ENCODE assay signal across 16 mouse cellular contexts in the genomic region with DNA sequence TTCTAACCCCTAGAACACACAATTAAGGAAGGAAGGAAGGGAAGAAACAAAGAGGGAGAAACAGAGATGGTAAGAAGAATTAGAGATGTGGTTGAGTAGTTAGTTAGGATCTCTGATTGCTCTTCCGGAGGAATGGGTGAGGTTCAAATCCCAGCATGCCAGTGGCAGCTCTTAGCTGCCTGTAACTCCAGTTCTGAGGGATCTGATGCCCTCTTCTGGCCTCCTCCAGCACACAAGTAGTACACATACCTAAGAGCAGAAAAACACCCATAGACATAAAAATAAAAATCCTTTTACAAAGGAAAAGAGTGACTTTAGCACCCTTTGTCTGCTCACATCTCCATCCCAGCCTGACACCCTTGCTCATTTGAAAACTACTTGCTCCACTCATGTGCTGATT. TPM values are rescaled to one million over a fixed set of nuclear protein-coding genes. Genes with fewer than 3 reads are reported as not detected.
DNase-seq lines count a peak whose midpoint lies in the region; ATAC-seq lines count a peak whose summit lies in the region.
"Had no signal": no experiment of that assay in that cellular context is flagged by ENCODE, and none has a peak within 500 bp of the region (broad histone marks: within the 10 kb centered on the region; RNA-seq: fewer than 3 reads in every experiment).

No protein-coding gene starts in this region.

- H3K4me1 ChIP-seq in hindbrain, embryonic 10.5 days (replicated peaks) = peaks cover 25% of the 10 kb centered on the region
- peaks cover 33% of the 10 kb centered on the region for H3K4me1 ChIP-seq in hindbrain, embryonic 13.5 days (replicated peaks)
- peaks cover 34% of the 10 kb centered on the region for H3K4me1 ChIP-seq in midbrain, embryonic 15.5 days
- H3K4me1 ChIP-seq in midbrain, embryonic 13.5 days (replicated peaks) = peaks cover 33% of the 10 kb centered on the region
- peaks cover 36% of the 10 kb centered on the region for H3K4me1 ChIP-seq in neural tube, embryonic 15.5 days

- no peak for ATAC-seq in hindbrain, embryonic 13.5 days (ENCODE audit: low FRiP score)
- ATAC-seq in midbrain, embryonic 15.5 days (replicated peaks) = no peak
- no peak for ATAC-seq in midbrain, embryonic 13.5 days
- ATAC-seq in neural tube, embryonic 15.5 days (ENCODE audit: low FRiP score) = no peak

- H3K9ac ChIP-seq in hindbrain, embryonic 13.5 days = no peak overlapping the region; the same call in 1 of the 2 replicates
- no peak overlapping the region for H3K9ac ChIP-seq in midbrain, embryonic 15.5 days
- no peak overlapping the region for H3K9ac ChIP-seq in midbrain, embryonic 13.5 days (replicated peaks)
- H3K9ac ChIP-seq in neural tube, embryonic 15.5 days (replicated peaks) = no peak overlapping the region

- no peak overlapping the region for H3K27ac ChIP-seq in hindbrain, embryonic 10.5 days
- no peak overlapping the region for H3K27ac ChIP-seq in hindbrain, embryonic 13.5 days
- peak overlapping the region; percentile 85; the same call in 1 of the 2 replicates for H3K27ac ChIP-seq in midbrain, embryonic 15.5 days
- no peak overlapping the region for H3K27ac ChIP-seq in midbrain, embryonic 13.5 days
- H3K27ac ChIP-seq in neural tube, embryonic 15.5 days (replicated peaks) = peak overlapping the region; percentile 80; the same call in 1 of the 2 replicates

- DNase-seq in hindbrain, embryonic 10.5 days (ENCODE audit: low spot score) = no peak
- peak; percentile 26 for DNase-seq in R1 (ENCODE audit: low read depth, low spot score)
- DNase-seq in kidney, adult 9 months = no peak
- DNase-seq in gastrocnemius, adult 18-20 months (ENCODE audit: low spot score) = no peak
- DNase-seq: adrenal gland, adult 8-10 months; cerebellum, adult 11 months; embryo, embryonic 11 days; heart, adult 11 months; kidney, postnatal 25 days; lung, adult 18-20 months; right cerebral cortex, adult 18-20 months had no signal

- H3K4me3 ChIP-seq in hindbrain, embryonic 10.5 days = peak overlapping the region; percentile 73; the same call in 1 of the 2 replicates
- H3K4me3 ChIP-seq in hindbrain, embryonic 13.5 days = no peak overlapping the region
- no peak overlapping the region; the same call in 1 of the 2 replicates for H3K4me3 ChIP-seq in midbrain, embryonic 15.5 days
- H3K4me3 ChIP-seq in midbrain, embryonic 13.5 days (replicated peaks) = no peak overlapping the region
- peak overlapping the region; percentile 99; the same call in 1 of the 2 replicates for H3K4me3 ChIP-seq in neural tube, embryonic 15.5 days (replicated peaks)

- H3K4me2 ChIP-seq in hindbrain, embryonic 13.5 days = no peak overlapping the region
- peak overlapping the region; percentile 67; the same call in 1 of the 2 replicates for H3K4me2 ChIP-seq in midbrain, embryonic 15.5 days
- no peak overlapping the region for H3K4me2 ChIP-seq in midbrain, embryonic 13.5 days (replicated peaks)
- peak overlapping the region; percentile 73; the same call in 1 of the 2 replicates for H3K4me2 ChIP-seq in neural tube, embryonic 15.5 days

- WGBS in hindbrain, embryonic 10.5 days = 54% methylated on average over 1 of the region's 1 CpGs
- 50% methylated on average over 1 of the region's 1 CpGs for WGBS in hindbrain, embryonic 13.5 days
- 48% methylated on average over 1 of the region's 1 CpGs for WGBS in midbrain, embryonic 15.5 days
- 39% methylated on average over 1 of the region's 1 CpGs for WGBS in midbrain, embryonic 13.5 days
- 36% methylated on average over 1 of the region's 1 CpGs for WGBS in neural tube, embryonic 15.5 days

- no peaks in the 10 kb centered on the region for H3K36me3 ChIP-seq in hindbrain, embryonic 10.5 days
- H3K36me3 ChIP-seq in hindbrain, embryonic 13.5 days = no peaks in the 10 kb centered on the region
- no peaks in the 10 kb centered on the region for H3K36me3 ChIP-seq in midbrain, embryonic 15.5 days (replicated peaks)
- no peaks in the 10 kb centered on the region for H3K36me3 ChIP-seq in midbrain, embryonic 13.5 days
- no peaks in the 10 kb centered on the region for H3K36me3 ChIP-seq in neural tube, embryonic 15.5 days
- H3K36me3 ChIP-seq: hindbrain, embryonic 15.5 days had no signal

- H3K27me3 ChIP-seq in hindbrain, embryonic 10.5 days (ENCODE audit: insufficient read depth, poor library complexity, severe bottlenecking) = no peaks in the 10 kb centered on the region
- 0 out of 2 replicates have a peak, but pooled peaks cover 3% of the 10 kb centered on the region for H3K27me3 ChIP-seq in hindbrain, embryonic 13.5 days
- H3K27me3 ChIP-seq in midbrain, embryonic 15.5 days (replicated peaks) = peaks cover 3% of the 10 kb centered on the region; the same call in 1 of the 2 replicates
- H3K27me3 ChIP-seq in midbrain, embryonic 13.5 days = 0 out of 2 replicates have a peak, but pooled peaks cover 3% of the 10 kb centered on the region
- peaks cover 5% of the 10 kb centered on the region; the same call in 1 of the 2 replicates for H3K27me3 ChIP-seq in neural tube, embryonic 15.5 days (replicated peaks)
- H3K27me3 ChIP-seq: hindbrain, embryonic 15.5 days had no signal

- no peaks in the 10 kb centered on the region for H3K9me3 ChIP-seq in hindbrain, embryonic 10.5 days
- H3K9me3 ChIP-seq in hindbrain, embryonic 13.5 days = no peaks in the 10 kb centered on the region
- no peaks in the 10 kb centered on the region for H3K9me3 ChIP-seq in midbrain, embryonic 15.5 days
- no peaks in the 10 kb centered on the region for H3K9me3 ChIP-seq in midbrain, embryonic 13.5 days
- H3K9me3 ChIP-seq in neural tube, embryonic 15.5 days (replicated peaks) = no peaks in the 10 kb centered on the region
- H3K9me3 ChIP-seq: hindbrain, embryonic 15.5 days had no signal

RNA-seq across cellular contexts. Expression of a gene that starts 1.1 kb away (rescaled TPM):
- 17.4 and 18.7 TPM in 2 replicates for polyA plus RNA-seq in hindbrain, embryonic 10.5 days (2016; fragmentation: Nextera tagmentation; extraction: Ambion mirVana)
- polyA plus RNA-seq in hindbrain, embryonic 13.5 days (2015; fragmentation: Nextera tagmentation; extraction: Ambion mirVana) = 28.6 and 29.5 TPM in 2 replicates
- polyA plus RNA-seq in midbrain, embryonic 15.5 days (2015; fragmentation: Nextera tagmentation; extraction: Ambion mirVana) = 34.6 and 36.9 TPM in 2 replicates
- 28.8 and 28.9 TPM in 2 replicates for polyA plus RNA-seq in midbrain, embryonic 13.5 days (2015; fragmentation: Nextera tagmentation; extraction: Ambion mirVana)
- polyA plus RNA-seq in neural tube, embryonic 15.5 days (2015; fragmentation: Nextera tagmentation; extraction: Ambion mirVana) = 26.5 and 27.3 TPM in 2 replicates
- total RNA-seq in gastrocnemius, adult 18-20 months (2021) = 10 to 100 TPM; 18.2 to 18.7 TPM

RNA-seq across cellular contexts. Expression of a gene that starts 12.3 kb away (rescaled TPM):
- 52.9 and 53.5 TPM in 2 replicates for polyA plus RNA-seq in hindbrain, embryonic 10.5 days (2016; fragmentation: Nextera tagmentation; extraction: Ambion mirVana)
- polyA plus RNA-seq in hindbrain, embryonic 13.5 days (2015; fragmentation: Nextera tagmentation; extraction: Ambion mirVana) = 55.4 and 57.0 TPM in 2 replicates
- polyA plus RNA-seq in midbrain, embryonic 15.5 days (2015; fragmentation: Nextera tagmentation; extraction: Ambion mirVana) = 51.5 and 53.2 TPM in 2 replicates
- 57.7 and 64.0 TPM in 2 replicates for polyA plus RNA-seq in midbrain, embryonic 13.5 days (2015; fragmentation: Nextera tagmentation; extraction: Ambion mirVana)
- polyA plus RNA-seq in neural tube, embryonic 15.5 days (2015; fragmentation: Nextera tagmentation; extraction: Ambion mirVana) = 37.4 and 42.2 TPM in 2 replicates
- 10 to 100 TPM; 26.4 to 30.1 TPM for total RNA-seq in gastrocnemius, adult 18-20 months (2021)

Comparison
In these comparisons a context has a peak if more than half of its experiments do, and no peak if none do; other contexts are left out.
1. H3K27ac ChIP-seq: peak in midbrain, embryonic 15.5 days (single experiment) and neural tube, embryonic 15.5 days (single experiment); none in hindbrain, embryonic 10.5 days (single experiment), hindbrain, embryonic 13.5 days (single experiment) and midbrain, embryonic 13.5 days (single experiment).
2. H3K4me3 ChIP-seq: peak in hindbrain, embryonic 10.5 days (single experiment) and neural tube, embryonic 15.5 days (single experiment); none in hindbrain, embryonic 13.5 days (single experiment), midbrain, embryonic 15.5 days (single experiment) and midbrain, embryonic 13.5 days (single experiment).
3. H3K4me2 ChIP-seq: peak in midbrain, embryonic 15.5 days (single experiment) and neural tube, embryonic 15.5 days (single experiment); none in hindbrain, embryonic 13.5 days (single experiment) and midbrain, embryonic 13.5 days (single experiment).